Mouse (Mus musculus) skeletal muscle tissue, postnatal 0 days (tissue): ENCODE results near the gene Map1lc3a. TPM values are rescaled to one million over a fixed set of nuclear protein-coding genes. Genes with fewer than 3 reads are reported as not detected.

ENCODE experiments used
- polyA plus RNA-seq: library from polyadenylated mRNA; unstranded; fragments of >200 nt; fragmentation: Nextera tagmentation; extraction: Ambion mirVana; gene quantifications from 2 replicates; pipeline ENCODE4 v1.2.1, GENCODE M21; 2015

Gene Map1lc3a
- 424 and 513 TPM in 2 replicates for polyA plus RNA-seq

GRCm38 (mm10) chr2:155276195-155276594 lies at the start of gene Map1lc3a:
TSS of gene Map1lc3a (plus strand) at chr2:155276297.

GRCm38 (mm10) chr2:155236362-155236992 lies 39.6 kb upstream of the Map1lc3a start, which contains the start of gene Dynlrb1:
TSS of gene Dynlrb1 (plus strand) at chr2:155236533.

Other genes with a start within 250 kb of the Map1lc3a start
- 33.0 and 36.9 TPM in 2 replicates for gene Ahcy, start 201.8 kb upstream of the Map1lc3a start, polyA plus RNA-seq
- gene Itch, start 142.8 kb upstream of the Map1lc3a start, polyA plus RNA-seq = 19.6 and 20.3 TPM in 2 replicates
- 261 and 298 TPM in 2 replicates for gene Dynlrb1, start 39.8 kb upstream of the Map1lc3a start, polyA plus RNA-seq
- 36.8 and 37.1 TPM in 2 replicates for gene Pigu, start 81.1 kb downstream of the Map1lc3a start, polyA plus RNA-seq
- gene Trp53inp2, start 104.8 kb downstream of the Map1lc3a start, polyA plus RNA-seq = 92.6 and 108 TPM in 2 replicates
- 10.4 and 11.1 TPM in 2 replicates for gene Ncoa6, start 197.6 kb downstream of the Map1lc3a start, polyA plus RNA-seq
- 31.1 and 40.7 TPM in 2 replicates for gene Acss2, start 241.7 kb downstream of the Map1lc3a start, polyA plus RNA-seq
- 2.3 and 2.8 TPM in 2 replicates for gene Ggt7, start 241.9 kb downstream of the Map1lc3a start, polyA plus RNA-seq